Mouse (Mus musculus) B cell, adult 2 months (primary cell): ENCODE results near the gene Tnfrsf21.

Experiments
- DNase-seq, 2 experiments: peaks; one replicate each; pipeline ENCODE4 v3.0.0; 2022

Gene Tnfrsf21

GRCm38 (mm10) chr17:43016371-43017331, at the start of gene Tnfrsf21:
Tnfrsf21 (plus strand) TSS chr17:43016555.
- DNase-seq: peak; percentile 78 to 83

GRCm38 (mm10) chr17:42968174-42968573, 48.2 kb upstream of the Tnfrsf21 start:
- DNase-seq: no peak

DNA sequence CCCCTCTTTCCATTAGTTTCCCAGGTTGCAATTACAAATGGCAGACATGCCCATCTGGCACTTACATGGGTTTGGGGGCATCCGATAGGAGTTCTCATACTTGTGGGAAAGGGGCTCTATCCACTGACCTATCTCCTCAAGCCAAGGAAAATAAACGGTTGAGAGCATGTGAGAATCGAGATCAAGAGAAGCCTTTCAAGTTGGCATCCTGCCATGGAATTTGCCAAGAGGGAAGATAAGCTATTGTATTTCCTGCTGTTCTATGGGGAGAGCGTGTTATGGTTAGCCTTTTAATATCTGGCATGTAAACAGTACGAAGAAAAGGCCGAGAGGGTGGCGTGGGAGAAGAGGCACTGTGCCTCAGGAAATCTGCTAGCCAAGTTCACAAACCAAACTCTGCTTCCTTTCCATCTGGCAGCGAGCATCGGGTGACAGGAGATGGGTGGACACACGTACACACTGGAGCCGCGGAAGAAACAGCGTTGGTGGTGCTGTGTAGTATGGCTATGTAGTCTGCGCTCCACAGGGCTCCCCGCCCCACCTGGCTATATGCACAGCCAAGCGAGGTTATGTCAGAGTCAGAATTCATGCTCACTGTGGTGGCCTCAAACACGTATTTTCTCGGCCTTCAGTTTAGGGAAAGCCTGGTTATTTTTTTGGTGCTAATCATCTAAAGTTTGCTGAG, 40.9 kb upstream of the Tnfrsf21 start:
- no peak for DNase-seq

- DNase-seq: no peak
Measured at GRCm38 (mm10) chr17:42977766-42978165, 38.6 kb upstream of the Tnfrsf21 start.

GRCm38 (mm10) chr17:42978345-42978744, 38.0 kb upstream of the Tnfrsf21 start:
- no peak for DNase-seq

DNA sequence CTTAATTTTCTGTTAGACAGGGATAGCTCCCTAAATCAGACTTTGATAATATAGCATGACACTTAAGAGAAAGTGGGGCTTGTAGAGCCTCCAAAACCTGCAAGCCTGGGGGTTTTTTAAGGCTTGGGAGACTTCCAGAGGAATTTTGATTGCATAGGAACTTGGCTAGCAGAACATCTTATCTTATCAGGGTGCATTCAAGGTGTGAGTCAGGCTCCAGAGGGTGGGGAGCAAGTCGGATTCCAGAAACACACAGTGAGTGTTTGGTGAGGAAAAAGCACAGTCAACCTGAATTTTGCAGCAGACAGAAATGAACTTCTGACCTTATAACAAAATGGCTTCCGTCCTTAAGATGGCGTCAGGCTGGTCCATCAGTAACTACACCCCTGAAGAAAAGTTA, 34.5 kb upstream of the Tnfrsf21 start:
- no peak for DNase-seq

- DNase-seq: no peak
Measured at GRCm38 (mm10) chr17:42982568-42982967, 33.8 kb upstream of the Tnfrsf21 start.

- DNase-seq: peak; percentile 45 to 53
Measured at GRCm38 (mm10) chr17:42985837-42986589, 30.3 kb upstream of the Tnfrsf21 start.

DNA sequence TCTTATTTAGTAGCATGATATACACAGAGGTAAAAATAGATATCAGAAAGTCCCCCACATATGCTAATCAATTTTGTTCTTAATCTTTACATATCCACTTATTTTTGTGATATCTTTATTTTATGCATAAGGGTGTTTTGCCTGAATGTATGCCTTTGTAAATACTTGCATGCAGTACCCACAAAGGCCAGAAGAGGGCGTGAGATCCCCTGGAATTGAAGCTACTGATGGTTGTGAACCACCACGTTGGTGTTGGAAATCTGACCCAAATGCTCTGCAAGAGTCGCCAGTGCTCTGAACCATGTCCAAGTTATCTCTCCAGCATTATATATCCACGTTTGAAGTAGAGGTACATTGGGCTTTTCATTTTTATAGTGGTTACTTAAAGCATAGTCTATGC, 28.7 kb upstream of the Tnfrsf21 start:
- peak; percentile 61 to 62 for DNase-seq

DNA sequence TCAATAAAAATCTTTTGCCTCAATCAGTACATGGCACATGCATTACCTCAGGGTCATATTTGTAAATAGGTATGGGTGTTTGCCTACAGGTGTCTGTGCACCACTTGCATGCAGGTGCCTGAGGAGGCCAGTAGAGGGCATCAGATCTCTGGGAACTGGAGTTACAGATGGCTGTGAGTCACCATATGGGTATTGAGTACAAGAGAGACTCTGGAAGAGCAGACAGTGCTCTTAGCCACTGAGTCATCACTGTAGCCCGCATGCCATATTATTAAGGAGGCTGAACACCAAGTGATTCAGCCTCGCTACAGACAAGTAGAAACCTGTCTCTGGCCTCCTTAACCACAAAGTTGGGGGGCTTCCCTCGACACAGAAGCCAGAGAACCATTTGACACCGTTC, 26.4 kb upstream of the Tnfrsf21 start:
- peak in 1 of 2 experiments; percentile 9 for DNase-seq

DNA sequence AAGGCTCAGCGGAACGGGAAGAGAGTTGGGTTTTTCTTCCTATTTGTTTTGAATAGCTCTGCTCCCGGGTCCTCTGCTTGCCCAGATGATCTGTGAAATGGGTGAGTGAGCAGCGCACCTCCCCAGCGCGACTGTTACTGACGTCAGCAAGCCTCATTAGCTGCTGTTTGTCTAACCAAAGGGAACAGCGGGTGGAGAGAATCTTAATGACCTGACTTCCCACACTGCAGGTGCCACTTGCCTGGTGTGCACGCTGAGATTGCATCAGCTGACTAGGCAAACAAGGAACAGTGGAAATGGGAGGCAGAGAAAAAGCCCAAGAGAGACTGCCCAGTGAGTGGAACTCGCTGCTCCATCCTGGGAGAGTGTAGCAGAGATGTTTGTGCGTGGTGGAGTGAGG, 25.2 kb upstream of the Tnfrsf21 start:
- DNase-seq: no peak

- DNase-seq: no peak
Measured at GRCm38 (mm10) chr17:42999446-42999977, 16.8 kb upstream of the Tnfrsf21 start.

DNA sequence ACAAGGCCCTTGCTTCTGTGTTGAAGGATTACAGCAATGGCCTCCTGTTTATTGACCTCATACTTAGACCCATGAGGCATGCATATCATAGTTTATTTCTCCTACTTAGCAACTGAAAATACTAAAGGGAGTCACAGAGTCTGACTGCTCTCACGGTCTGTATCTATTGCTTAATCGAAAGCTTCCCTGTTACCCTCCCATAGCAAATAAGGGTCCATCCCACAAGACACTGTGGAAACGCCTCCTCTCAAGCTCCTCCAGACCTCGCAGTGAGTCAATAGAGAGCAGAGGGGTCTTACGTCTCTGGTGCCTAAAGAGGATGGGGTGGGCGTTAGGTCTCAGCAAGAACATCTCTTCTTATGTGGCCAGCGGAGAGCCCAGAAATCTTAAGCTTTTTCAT, 15.8 kb upstream of the Tnfrsf21 start:
- DNase-seq: no peak

GRCm38 (mm10) chr17:43012718-43013117, 3.6 kb upstream of the Tnfrsf21 start:
- peak; percentile 68 to 70 for DNase-seq

GRCm38 (mm10) chr17:43017341-43018052, 1.1 kb downstream of the Tnfrsf21 start:
- peak; percentile 47 to 49 for DNase-seq

DNA sequence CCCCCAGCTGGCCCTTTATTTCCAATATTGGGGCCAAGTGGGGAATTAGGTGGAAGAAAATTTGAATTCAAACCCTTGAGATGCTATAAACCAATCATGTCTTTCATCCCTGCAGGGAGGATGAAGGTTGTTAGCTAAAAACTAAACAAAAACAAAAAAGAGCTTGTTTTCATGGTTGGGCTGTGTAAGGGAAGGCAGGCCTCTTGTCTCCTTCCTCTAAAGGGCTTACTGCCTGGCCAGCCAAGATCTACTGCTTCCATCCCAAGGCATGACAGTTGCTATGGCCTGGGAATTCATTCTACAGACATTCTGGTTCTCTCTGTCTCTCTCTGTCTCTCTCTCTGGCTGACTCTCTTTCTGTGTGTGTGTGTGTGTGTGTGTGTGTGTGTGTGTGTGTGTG, 1.7 kb downstream of the Tnfrsf21 start:
- DNase-seq: no peak

DNA sequence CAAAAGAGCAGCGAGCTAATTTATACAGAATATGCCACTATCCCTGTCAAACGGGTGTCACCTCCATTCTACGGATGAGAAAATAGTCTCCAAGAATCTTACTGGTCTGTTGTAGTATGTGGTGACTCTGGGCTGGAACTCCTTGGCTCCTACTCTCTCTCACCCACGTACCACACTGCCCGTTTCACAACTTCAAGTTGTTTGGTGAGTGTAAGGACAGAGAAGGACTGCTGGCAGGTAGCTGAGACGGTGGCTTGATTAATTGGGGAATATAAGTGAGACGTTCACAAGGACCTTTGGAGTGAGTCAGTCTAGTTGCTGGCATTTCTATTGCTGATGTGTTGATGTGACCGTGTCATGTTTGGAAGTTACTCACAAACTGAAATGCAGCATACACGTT, 3.3 kb downstream of the Tnfrsf21 start:
- no peak for DNase-seq

- no peak for DNase-seq
Measured at GRCm38 (mm10) chr17:43021017-43021416, 4.7 kb downstream of the Tnfrsf21 start.

DNA sequence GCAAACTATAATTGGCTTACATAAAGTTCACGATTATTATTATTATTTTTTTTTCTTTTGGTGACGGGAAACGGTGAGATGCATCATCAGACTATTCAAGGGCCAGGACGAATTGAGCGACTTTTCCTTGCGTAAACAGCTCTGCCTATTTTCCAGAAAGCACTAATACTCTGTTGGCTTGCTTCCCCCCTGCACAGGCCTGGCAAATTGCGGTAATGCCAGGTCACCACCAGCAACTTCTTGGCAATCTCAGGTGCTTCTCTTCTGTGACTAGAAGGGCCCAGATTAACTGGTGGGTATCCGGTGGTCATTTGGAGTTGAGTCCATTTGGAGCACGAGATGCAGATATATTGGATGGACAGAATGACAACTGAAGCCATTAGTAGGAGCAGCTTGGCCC, 5.7 kb downstream of the Tnfrsf21 start:
- DNase-seq: no peak

DNA sequence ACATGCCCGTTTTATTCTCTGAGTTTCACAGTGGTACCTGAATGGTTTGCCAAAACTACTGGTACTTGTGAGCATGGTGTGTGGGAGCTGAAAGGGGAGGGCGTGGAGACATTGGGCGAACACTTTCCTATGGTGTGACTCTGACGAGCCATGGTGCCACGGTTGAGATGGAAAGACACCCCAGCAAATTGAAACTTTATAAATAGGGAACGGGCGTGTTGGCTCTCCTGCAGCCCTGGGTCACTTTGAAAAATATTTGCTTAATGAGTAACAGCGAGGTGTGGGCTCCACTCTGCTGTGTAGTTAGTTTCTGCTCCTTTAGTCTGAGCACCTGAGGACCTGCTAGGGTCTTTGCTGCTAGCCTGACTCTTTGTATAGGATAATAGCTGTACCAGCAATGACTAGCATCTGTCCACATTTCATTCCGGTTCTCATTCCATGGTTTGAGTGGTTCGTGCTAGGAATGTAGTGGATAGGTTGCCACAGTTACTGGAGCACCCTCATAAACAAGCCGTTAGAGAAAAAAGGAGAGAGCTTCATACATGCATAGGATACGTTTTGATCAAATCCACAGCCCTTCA, 7.4 kb downstream of the Tnfrsf21 start:
- no peak for DNase-seq

GRCm38 (mm10) chr17:43024531-43024930, 8.2 kb downstream of the Tnfrsf21 start:
- DNase-seq: no peak

DNA sequence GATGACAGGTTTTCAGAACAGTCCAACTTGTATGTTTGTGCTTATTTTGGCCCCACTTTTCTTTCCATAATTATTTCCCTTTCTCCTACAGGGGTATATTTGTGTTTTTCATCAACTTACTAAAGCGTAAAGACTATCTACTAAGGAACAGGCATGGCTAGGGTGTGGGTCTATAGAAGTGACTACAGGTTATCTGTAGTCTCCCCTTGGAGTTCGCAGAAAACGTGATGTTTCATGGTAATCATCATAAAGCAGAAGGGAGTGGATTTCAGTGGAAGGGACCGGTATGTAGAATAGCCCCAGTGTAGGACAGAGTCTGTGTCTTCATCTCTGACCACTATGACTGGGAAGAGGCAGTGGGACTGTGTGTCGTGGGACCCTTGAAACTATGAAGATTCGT, 8.7 kb downstream of the Tnfrsf21 start:
- no peak for DNase-seq
